Mouse (Mus musculus) c-Kit-positive CD71-positive TER-119-negative erythroid progenitor cells, embryonic 14.5 days (primary cell): ENCODE data around the gene Tank.

Source experiments
- DNase-seq: peaks from one replicate; pipeline ENCODE4 v3.0.0-alpha.2; 2013; ENCODE audit warnings: low read depth

Tank gene

GRCm38 (mm10) chr2:61578433-61578832 is at the start of gene Tank:
TSS of gene Tank (plus strand) at chr2:61578585.
- DNase-seq: no peak

- no peak for DNase-seq
Measured at GRCm38 (mm10) chr2:61532326-61532725, 46.1 kb upstream of the Tank start.

DNA sequence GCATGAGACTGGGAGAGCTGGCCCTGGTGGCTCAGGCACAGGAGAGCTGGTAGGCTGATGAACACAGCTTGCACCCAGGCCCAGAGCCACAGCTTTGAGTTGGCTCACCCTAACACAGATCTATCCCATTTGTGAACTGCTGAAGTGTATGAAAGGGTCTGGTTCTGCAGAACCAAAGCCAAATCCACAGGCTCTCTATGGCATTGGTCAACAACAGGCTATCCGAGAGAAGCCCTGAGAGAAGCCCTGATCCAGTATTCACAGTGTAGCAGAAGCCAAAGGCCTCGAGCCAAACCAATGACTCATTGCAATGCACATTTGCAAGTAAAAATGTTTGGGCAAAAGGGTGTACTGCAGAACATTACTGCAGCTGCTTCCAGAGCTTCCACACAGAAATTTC is 45.3 kb upstream of the Tank start:
- no peak for DNase-seq

- DNase-seq: no peak
Measured at GRCm38 (mm10) chr2:61536901-61537300, 41.5 kb upstream of the Tank start.

GRCm38 (mm10) chr2:61539378-61539777 is 39.0 kb upstream of the Tank start:
- DNase-seq: no peak

DNA sequence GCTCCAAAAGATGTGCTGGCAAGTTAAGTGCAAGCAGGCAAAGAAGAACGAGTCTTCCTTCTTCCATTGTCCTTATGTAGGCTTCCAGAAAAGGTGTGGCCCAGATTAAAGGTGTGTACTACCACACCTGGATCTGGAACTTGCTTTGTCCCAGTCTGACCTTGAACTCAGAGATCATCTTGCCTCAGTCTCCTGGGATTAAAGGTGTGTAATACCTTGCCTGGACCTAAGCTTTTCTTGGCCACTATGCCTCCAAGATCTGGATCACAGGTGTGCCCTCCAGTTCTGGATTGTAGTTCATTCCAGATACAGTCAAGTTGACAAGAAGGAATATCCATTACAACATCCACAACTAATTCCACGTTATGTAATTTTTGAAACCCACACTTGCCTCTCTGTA is 36.0 kb upstream of the Tank start:
- DNase-seq: no peak

DNA sequence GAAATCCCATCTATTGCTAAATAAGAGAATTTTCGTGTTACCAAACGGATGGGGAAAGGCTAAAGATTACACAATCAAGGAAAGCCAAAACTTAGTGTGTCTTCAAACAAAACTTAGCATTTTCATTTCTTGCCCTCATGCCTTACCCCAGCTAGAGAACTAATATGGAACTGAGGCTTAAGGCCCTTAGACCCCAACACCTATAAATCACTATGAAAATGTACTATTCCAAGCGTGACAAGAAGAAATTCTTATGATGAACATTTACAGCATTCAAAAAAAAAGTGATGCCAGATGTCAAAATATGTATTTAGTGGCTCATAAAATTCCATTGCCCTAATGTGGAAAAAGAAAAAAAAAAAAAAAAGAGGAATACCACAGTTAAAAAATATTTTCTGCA is 32.7 kb upstream of the Tank start:
- no peak for DNase-seq

- DNase-seq: no peak
Measured at GRCm38 (mm10) chr2:61548021-61548420, 30.4 kb upstream of the Tank start.

DNA sequence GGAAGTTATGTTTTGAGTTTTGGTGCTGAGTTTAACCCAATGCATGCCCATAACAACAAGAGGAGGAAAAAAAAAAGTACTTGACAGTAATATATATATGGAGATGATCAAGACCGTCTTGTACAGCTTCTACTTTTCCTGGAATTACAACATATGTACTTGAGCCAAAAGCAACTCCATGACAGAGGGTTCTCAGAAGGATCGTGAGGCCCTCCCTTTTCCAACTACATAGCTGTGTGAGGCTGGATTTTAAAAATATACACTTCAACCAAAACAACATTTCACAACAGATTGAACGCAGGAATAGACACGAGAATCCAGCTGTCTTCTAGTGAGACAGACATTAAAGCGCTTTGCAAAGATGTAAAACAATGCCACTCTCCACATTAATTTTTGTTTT is 26.7 kb upstream of the Tank start:
- no peak for DNase-seq

GRCm38 (mm10) chr2:61555367-61555766 is 23.0 kb upstream of the Tank start:
- no peak for DNase-seq

DNA sequence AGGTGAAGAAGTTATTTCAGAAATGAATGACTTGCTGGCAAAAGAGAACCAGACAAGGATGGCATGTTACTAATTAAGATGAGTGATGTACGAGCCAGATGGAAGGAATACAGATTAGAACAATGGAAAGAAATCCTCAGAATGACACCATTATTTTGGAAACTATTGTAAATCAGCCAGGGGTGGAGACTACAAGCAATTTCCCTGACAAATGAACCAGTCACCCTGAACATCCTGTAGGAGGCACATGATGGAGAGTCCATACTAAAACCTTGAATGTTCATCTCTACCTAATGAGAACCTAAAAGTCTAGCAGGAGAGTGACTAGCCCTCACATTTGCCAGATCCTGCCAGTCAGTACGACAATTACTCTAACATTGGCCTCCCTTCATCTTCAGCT is 22.6 kb upstream of the Tank start:
- DNase-seq: no peak

GRCm38 (mm10) chr2:61556639-61557038 is 21.7 kb upstream of the Tank start:
- no peak for DNase-seq

DNA sequence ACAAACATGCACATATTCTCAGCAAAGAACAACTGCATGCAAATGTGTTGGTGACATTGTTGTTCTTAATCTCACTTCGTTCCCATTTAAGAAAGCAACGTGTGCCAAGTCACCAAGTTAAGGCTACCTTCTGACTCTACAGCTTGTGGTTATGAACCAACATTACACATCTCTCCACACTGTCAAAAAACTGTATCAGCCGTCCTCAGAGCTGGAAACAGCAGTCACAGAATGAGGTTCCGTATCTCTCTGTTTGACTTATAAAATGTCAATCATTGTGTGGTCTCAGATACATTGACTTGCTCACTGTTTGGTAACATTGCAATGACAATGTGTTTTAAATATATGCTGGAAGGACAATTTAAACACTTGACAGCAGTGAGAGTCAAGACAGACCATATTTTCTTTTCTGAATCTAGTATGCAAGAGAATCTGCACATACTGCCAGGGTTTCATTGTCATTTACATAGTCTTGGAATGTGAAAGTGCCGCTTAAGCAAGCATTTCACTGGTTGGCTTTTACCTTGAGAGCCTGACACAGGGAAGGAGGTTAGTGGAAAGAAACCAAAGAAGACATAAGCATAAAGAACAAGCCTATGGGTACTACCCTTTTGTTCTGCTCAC is 20.4 kb upstream of the Tank start:
- DNase-seq: no peak

- no peak for DNase-seq
Measured at GRCm38 (mm10) chr2:61561058-61561457, 17.3 kb upstream of the Tank start.

GRCm38 (mm10) chr2:61563202-61563601 is 15.2 kb upstream of the Tank start:
- no peak for DNase-seq

DNA sequence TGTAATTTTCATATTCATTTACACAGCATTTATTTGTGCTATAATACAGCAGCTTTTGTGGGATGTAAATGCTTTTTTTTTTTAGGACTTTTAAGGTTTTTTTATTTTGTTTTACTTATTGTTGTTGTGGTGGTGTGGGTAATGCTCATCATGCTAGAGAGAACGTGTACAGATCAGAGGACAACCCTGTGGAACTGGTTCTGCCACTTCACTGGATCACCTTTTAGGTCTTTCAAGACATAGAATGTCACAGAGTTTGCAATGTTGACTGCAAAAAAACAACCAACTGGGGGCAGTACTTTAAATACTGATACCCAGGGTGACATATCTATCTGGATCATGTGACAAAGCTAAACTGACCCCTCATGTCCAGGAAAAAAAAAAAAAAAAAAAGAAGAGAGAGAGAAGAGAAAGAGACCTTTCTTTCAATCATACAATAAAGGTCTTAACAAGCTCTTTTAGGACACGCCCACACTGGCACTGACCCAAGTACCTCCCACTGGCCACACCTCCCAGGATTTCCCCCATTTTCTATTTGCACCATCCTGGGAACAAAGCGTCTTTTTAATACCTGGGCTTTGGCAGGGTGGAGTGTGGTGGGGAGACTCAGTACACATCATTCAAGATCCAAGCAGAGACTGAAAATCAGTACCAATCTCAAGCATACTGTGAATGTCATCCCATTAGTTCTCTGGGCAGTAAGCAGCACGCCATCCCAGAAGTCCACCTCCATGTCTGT is 11.2 kb upstream of the Tank start:
- DNase-seq: peak; percentile 16

GRCm38 (mm10) chr2:61569181-61569580 is 9.2 kb upstream of the Tank start:
- no peak for DNase-seq

DNA sequence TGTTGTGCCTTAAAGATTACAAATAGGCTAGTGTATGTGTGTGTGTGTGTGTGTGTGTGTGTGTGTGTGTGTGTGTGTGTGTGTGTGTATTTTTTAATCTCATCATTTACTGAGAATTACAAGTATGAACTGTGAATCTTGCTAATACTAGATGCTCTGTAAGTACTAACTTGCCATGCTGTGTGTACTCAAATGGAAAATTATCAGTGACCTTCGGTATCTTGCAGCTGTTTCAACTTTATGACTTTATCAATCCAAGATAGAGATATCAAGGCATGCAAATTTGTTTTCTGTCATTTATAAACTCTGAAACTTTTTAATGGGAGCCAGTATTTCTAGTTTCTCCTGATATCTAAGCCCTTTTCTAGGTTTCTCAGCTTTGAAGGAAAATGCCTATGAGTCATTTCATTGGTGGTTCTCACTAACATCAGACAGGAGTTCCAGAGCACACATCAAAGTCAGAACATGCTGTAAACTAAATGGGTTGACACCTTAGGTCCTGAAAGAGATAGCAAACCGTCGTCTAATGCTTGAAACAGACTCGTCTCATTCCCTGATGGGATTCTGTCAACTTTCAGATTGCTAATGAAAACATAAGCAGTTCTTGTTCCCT is 6.9 kb upstream of the Tank start:
- DNase-seq: no peak

- no peak for DNase-seq
Measured at GRCm38 (mm10) chr2:61576497-61576896, 1.9 kb upstream of the Tank start.

GRCm38 (mm10) chr2:61576928-61577695 is 1.3 kb upstream of the Tank start:
- DNase-seq: no peak

- DNase-seq: no peak
Measured at GRCm38 (mm10) chr2:61577696-61578062, 706 bp upstream of the Tank start.

DNA sequence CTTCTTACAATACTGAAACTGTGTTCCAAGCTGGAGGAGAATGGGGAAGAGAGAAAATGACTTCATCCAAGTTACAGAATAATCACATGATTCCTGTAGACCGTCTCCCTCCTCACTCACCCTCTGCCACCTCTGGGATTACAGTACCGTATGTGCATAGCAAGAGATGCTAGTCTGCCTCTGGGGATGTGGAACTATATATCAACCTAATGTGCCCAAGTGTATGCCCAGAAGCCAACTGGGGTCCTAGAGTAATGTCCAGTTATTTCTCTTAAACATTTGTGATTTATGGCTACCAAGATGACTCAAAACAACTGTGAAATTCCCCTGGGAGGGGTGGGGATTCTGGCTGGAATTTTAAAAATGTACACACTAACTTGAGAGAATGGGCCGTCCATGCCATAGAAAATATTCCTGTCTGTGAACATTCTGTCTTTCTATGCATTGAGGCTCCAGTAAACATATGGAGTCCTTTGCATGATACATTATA is 1.2 kb downstream of the Tank start:
- DNase-seq: no peak

- no peak for DNase-seq
Measured at GRCm38 (mm10) chr2:61580091-61580490, 1.7 kb downstream of the Tank start.
